Mouse (Mus musculus): ENCODE results near the gene Ajuba.

Ajuba gene

GRCm38 (mm10) chr14:54553454-54553974 lies 23.8 kb downstream of the Ajuba start:
- DNase-seq (ENCODE audit: extremely low read depth, low read depth, low spot score), result no peak

- DNase-seq (ENCODE audit: extremely low read depth, low read depth, low spot score), result no peak
Observed at GRCm38 (mm10) chr14:54544703-54545102, 32.7 kb downstream of the Ajuba start.

GRCm38 (mm10) chr14:54540771-54541170 lies 36.6 kb downstream of the Ajuba start:
- DNase-seq (ENCODE audit: extremely low read depth, low read depth, low spot score), result no peak

- no peak for DNase-seq (ENCODE audit: extremely low read depth, low read depth, low spot score)
Observed at GRCm38 (mm10) chr14:54538580-54538979, 38.8 kb downstream of the Ajuba start.

GRCm38 (mm10) chr14:54528446-54529111 lies 48.8 kb downstream of the Ajuba start:
- DNase-seq (ENCODE audit: extremely low read depth, low read depth, low spot score), result no peak

GRCm38 (mm10) chr14:54528007-54528393 lies 49.4 kb downstream of the Ajuba start:
- no peak for DNase-seq (ENCODE audit: extremely low read depth, low read depth, low spot score)

GRCm38 (mm10) chr14:54527227-54528006 lies 49.9 kb downstream of the Ajuba start:
- DNase-seq (ENCODE audit: extremely low read depth, low read depth, low spot score), result no peak

- DNase-seq (ENCODE audit: extremely low read depth, low read depth, low spot score), result no peak
Observed at GRCm38 (mm10) chr14:54523600-54523999, 53.8 kb downstream of the Ajuba start.
